Comparison of ENCODE assay signal across 8 mouse cellular contexts in the genomic region with DNA sequence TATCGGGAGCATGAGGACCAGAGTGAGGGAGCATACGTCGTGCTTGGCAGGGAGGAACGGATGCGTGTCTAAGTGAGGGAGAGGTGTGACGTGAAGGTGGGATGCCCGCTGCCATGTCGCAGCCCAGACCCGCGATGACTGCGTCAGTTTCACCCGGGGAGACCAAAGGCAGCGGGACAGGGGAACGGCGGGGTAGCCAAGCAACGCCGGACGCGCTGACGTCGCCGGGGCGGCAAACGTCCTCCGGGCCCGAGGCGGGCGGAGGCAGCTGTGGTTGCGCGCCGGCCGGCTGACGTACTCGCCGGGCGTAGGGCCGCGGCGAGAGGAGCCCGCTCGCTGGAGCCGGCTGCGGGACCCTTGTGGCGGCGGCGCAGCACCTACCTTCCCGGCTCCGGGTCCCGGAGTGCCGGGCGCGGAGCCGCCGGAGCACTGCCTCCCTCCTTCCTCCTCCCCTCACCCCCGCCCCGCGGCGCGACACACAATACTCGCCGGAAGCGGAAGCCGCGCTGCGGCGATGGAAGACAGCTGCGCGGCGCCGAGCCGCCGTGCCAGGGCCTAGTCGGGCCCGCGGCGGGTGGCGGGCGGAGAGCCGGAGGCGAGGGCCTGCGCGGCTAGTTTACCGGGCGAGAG. TPM values are rescaled to one million over a fixed set of nuclear protein-coding genes. Genes with fewer than 3 reads are reported as not detected.
DNase-seq lines count a peak whose midpoint lies in the region; ATAC-seq lines count a peak whose summit lies in the region.

No protein-coding gene starts in this region.

- no peaks in the 10 kb centered on the region for H3K27me3 ChIP-seq in intestine, embryonic 14.5 days (replicated peaks; ENCODE audit: control insufficient read depth, insufficient read depth, low read length)

- peaks cover 35% of the 10 kb centered on the region for H3K36me3 ChIP-seq in intestine, embryonic 14.5 days (ENCODE audit: control insufficient read depth, insufficient read depth, low read length)

- H3K9me3 ChIP-seq in intestine, embryonic 14.5 days (ENCODE audit: control insufficient read depth, low read length), result no peaks in the 10 kb centered on the region

- H3K27ac ChIP-seq in intestine, embryonic 14.5 days (ENCODE audit: low read depth), result peak overlapping the region; percentile 92

- peak overlapping the region; percentile 93 for H3K9ac ChIP-seq in intestine, embryonic 14.5 days (ENCODE audit: low read length)

- intact Hi-C loops in left cerebral cortex, postnatal 10 days (cut with DNase I), result no loop called here

- DNase-seq in adrenal gland, adult 8-10 months, result peak; percentile 75
- DNase-seq in embryo, embryonic 11 days, result peak; percentile 94
- peak; percentile 87 for DNase-seq in gastrocnemius, postnatal 25 days
- peak; percentile 92 for DNase-seq in intestine, embryonic 14.5 days (ENCODE audit: low spot score)
- peak; percentile 80 to 94 for DNase-seq in left cerebral cortex, postnatal 10 days (ENCODE audit: extremely low spot score in 1 of 2, low spot score in 2 of 2)
- DNase-seq in right cerebral cortex, postnatal 10 days (ENCODE audit: low spot score in 2 of 2), result peak; percentile 91
- peak; percentile 85 to 93 for DNase-seq in urinary bladder, postnatal 36 days (ENCODE audit: low spot score in 2 of 2)

- under 1% methylated on average over 52 of the region's 84 CpGs for WGBS in intestine, embryonic 14.5 days

- peaks cover 15% of the 10 kb centered on the region for H3K4me1 ChIP-seq in intestine, embryonic 14.5 days (replicated peaks; ENCODE audit: control insufficient read depth, insufficient read depth, low read length)

- peak overlapping the region; percentile 95 for H3K4me3 ChIP-seq in intestine, embryonic 14.5 days (ENCODE audit: low read depth, low read length)

- H3K4me2 ChIP-seq in intestine, embryonic 14.5 days (ENCODE audit: low read length), result peak overlapping the region; percentile 85

- ATAC-seq in intestine, embryonic 14.5 days (replicated peaks; ENCODE audit: low FRiP score, low TSS enrichment, low read depth), result peak; percentile 93
- peak; percentile 75 for ATAC-seq in megakaryocyte progenitor cell, adult 5-6 weeks (replicated peaks; ENCODE audit: poor library complexity)

RNA-seq across cellular contexts. Expression of a gene that starts 1.0 kb away (rescaled TPM):
- 10 to 100 TPM; 17.9 to 32.7 (median 23.6) TPM for total RNA-seq in adrenal gland, adult 8-10 months (2022)
- total RNA-seq in gastrocnemius, postnatal 25 days (2021), result 1 to 10 TPM; 5.0 to 5.6 TPM
- polyA plus RNA-seq in intestine, embryonic 14.5 days (2014; fragmentation: Nextera tagmentation; extraction: Ambion mirVana), result 11.3 and 13.6 TPM in 2 replicates
- 10 to 100 TPM; 18.9 to 19.7 TPM for total RNA-seq in left cerebral cortex, postnatal 10 days (2021)
- 13.2 and 14.1 TPM in 2 replicates for total RNA-seq in megakaryocyte progenitor cell, adult 5-6 weeks (2015)
- 15.3 and 16.3 TPM in 2 replicates for total RNA-seq in megakaryocyte progenitor cell, adult 5-6 weeks (2017)

RNA-seq across cellular contexts. Expression of a gene that starts 13.2 kb away (rescaled TPM):
- total RNA-seq in adrenal gland, adult 8-10 months (2022), result 10 to 100 TPM; 38.8 to 46.8 (median 43.4) TPM
- 10 to 100 TPM; 30.3 to 35.9 TPM for total RNA-seq in gastrocnemius, postnatal 25 days (2021)
- 156 and 158 TPM in 2 replicates for polyA plus RNA-seq in intestine, embryonic 14.5 days (2014; fragmentation: Nextera tagmentation; extraction: Ambion mirVana)
- total RNA-seq in left cerebral cortex, postnatal 10 days (2021), result 10 to 100 TPM; 43.0 to 51.8 TPM
- total RNA-seq in megakaryocyte progenitor cell, adult 5-6 weeks (2015), result 48.6 and 56.3 TPM in 2 replicates
- total RNA-seq in megakaryocyte progenitor cell, adult 5-6 weeks (2017), result 25.9 and 50.6 TPM in 2 replicates

RNA-seq across cellular contexts. Expression of a gene that starts 15.2 kb away (rescaled TPM):
- total RNA-seq in adrenal gland, adult 8-10 months (2022), result not detected
- not detected for total RNA-seq in gastrocnemius, postnatal 25 days (2021)
- not detected in 2 replicates for polyA plus RNA-seq in intestine, embryonic 14.5 days (2014; fragmentation: Nextera tagmentation; extraction: Ambion mirVana)
- total RNA-seq in left cerebral cortex, postnatal 10 days (2021), result not detected
- not detected in 2 replicates for total RNA-seq in megakaryocyte progenitor cell, adult 5-6 weeks (2015)
- total RNA-seq in megakaryocyte progenitor cell, adult 5-6 weeks (2017), result not detected in 2 replicates

RNA-seq across cellular contexts. Expression of a gene that starts 54.9 kb away (rescaled TPM):
- total RNA-seq in adrenal gland, adult 8-10 months (2022), result not detected
- total RNA-seq in gastrocnemius, postnatal 25 days (2021), result not detected
- polyA plus RNA-seq in intestine, embryonic 14.5 days (2014; fragmentation: Nextera tagmentation; extraction: Ambion mirVana), result not detected in 2 replicates
- not detected for total RNA-seq in left cerebral cortex, postnatal 10 days (2021)
- not detected in 2 replicates for total RNA-seq in megakaryocyte progenitor cell, adult 5-6 weeks (2015)
- total RNA-seq in megakaryocyte progenitor cell, adult 5-6 weeks (2017), result not detected in 2 replicates

Comparison
In these comparisons a context has a peak if more than half of its experiments do, and no peak if none do; other contexts are left out.
1. Peak in every context shown above with its lines: DNase-seq, ATAC-seq, H3K4me3 ChIP-seq and H3K27ac ChIP-seq.